Comparison of ENCODE assay signal across 9 mouse cellular contexts in genomic region chr9:106226151-106226682, GRCm38 (mm10). TPM values are rescaled to one million over a fixed set of nuclear protein-coding genes. Genes with fewer than 3 reads are reported as not detected.
A peak's percentile ranks its signal among the peaks of the same experiment; 100 is the strongest.
DNase-seq lines count a peak whose midpoint lies in the region; ATAC-seq lines count a peak whose summit lies in the region.
"Had no signal": no experiment of that assay in that cellular context is flagged by ENCODE, and none has a peak within 500 bp of the region (broad histone marks: within the 10 kb centered on the region; RNA-seq: fewer than 3 reads in every experiment).

No protein-coding gene starts in this region.

- peak overlapping the region; percentile 77 for H3K4me2 ChIP-seq in kidney, embryonic 15.5 days
- H3K4me2 ChIP-seq in stomach, embryonic 14.5 days (replicated peaks; ENCODE audit: low read depth, low read length) = peak overlapping the region; percentile 56

- H3K27ac ChIP-seq in kidney, embryonic 15.5 days = peak overlapping the region; percentile 64; the same call in 1 of the 2 replicates
- no peak overlapping the region for H3K27ac ChIP-seq in brown adipose tissue, adult 24 weeks (replicated peaks; ENCODE audit: low read depth, low read length)
- peak overlapping the region; percentile 73; the same call in 1 of the 2 replicates for H3K27ac ChIP-seq in stomach, embryonic 14.5 days (ENCODE audit: low read length)

- no peaks in the 10 kb centered on the region for H3K36me3 ChIP-seq in kidney, embryonic 15.5 days
- no peaks in the 10 kb centered on the region for H3K36me3 ChIP-seq in stomach, embryonic 14.5 days (ENCODE audit: control insufficient read depth, insufficient read depth, low read length)

- no peaks in the 10 kb centered on the region for H3K9me3 ChIP-seq in kidney, embryonic 15.5 days (replicated peaks)
- H3K9me3 ChIP-seq in stomach, embryonic 14.5 days (ENCODE audit: control insufficient read depth, low read depth, low read length) = no peaks in the 10 kb centered on the region

- peak; percentile 72 for ATAC-seq in kidney, embryonic 15.5 days (replicated peaks; ENCODE audit: low FRiP score)
- peak; percentile 31 for ATAC-seq in megakaryocyte, adult 5-6 weeks (ENCODE audit: poor library complexity, severe bottlenecking)
- ATAC-seq in stomach, embryonic 14.5 days (ENCODE audit: insufficient number of reproducible peaks, insufficient read depth, low FRiP score, low read depth) = peak; percentile 73; the same call in 1 of the 2 replicates
- ATAC-seq in monocyte, adult 5-6 weeks (replicated peaks; ENCODE audit: insufficient number of reproducible peaks, low FRiP score, low TSS enrichment, poor library complexity, severe bottlenecking) = no peak
- ATAC-seq: Patski had no signal

- peaks cover 20% of the 10 kb centered on the region for H3K27me3 ChIP-seq in kidney, embryonic 15.5 days
- no peaks in the 10 kb centered on the region for H3K27me3 ChIP-seq in stomach, embryonic 14.5 days (ENCODE audit: control insufficient read depth, insufficient read depth, low read length)
- H3K27me3 ChIP-seq: Patski had no signal

- no peak for DNase-seq in kidney, adult 18-20 months
- DNase-seq in heart, adult 9 months (ENCODE audit: low spot score in 2 of 2) = peak; percentile 54 to 64
- DNase-seq in kidney, postnatal 10 days = peak; percentile 65

- H3K4me1 ChIP-seq in kidney, embryonic 15.5 days = peaks cover 31% of the 10 kb centered on the region
- peaks cover 4% of the 10 kb centered on the region; the same call in 1 of the 2 replicates for H3K4me1 ChIP-seq in brown adipose tissue, adult 24 weeks (ENCODE audit: control insufficient read depth, insufficient read depth, insufficient read length, low read length)
- peaks cover 7% of the 10 kb centered on the region; the same call in 1 of the 2 replicates for H3K4me1 ChIP-seq in stomach, embryonic 14.5 days (ENCODE audit: control insufficient read depth, insufficient read depth, low read length)

- H3K9ac ChIP-seq in kidney, embryonic 15.5 days = 0 out of 2 replicates have a peak overlapping the region, but pooled peaks have one; percentile 21
- H3K9ac ChIP-seq in stomach, embryonic 14.5 days (replicated peaks; ENCODE audit: low read depth, low read length) = no peak overlapping the region; the same call in 1 of the 2 replicates

- H3K4me3 ChIP-seq in kidney, embryonic 15.5 days (replicated peaks) = peak overlapping the region; percentile 39
- H3K4me3 ChIP-seq in brown adipose tissue, adult 24 weeks (ENCODE audit: insufficient read depth, low read depth, low read length) = peak overlapping the region; percentile 11
- peak overlapping the region; percentile 24 for H3K4me3 ChIP-seq in stomach, embryonic 14.5 days (ENCODE audit: low read depth, low read length)

- WGBS in kidney, embryonic 15.5 days = 8% methylated on average over 34 of the region's 34 CpGs
- WGBS in stomach, embryonic 14.5 days = 4% methylated on average over 34 of the region's 34 CpGs

RNA-seq across cellular contexts. Expression of gene Tlr9, which starts 3.8 kb away (rescaled TPM):
- polyA plus RNA-seq in kidney, embryonic 15.5 days (2015; fragmentation: Nextera tagmentation; extraction: Ambion mirVana) = 0.09 TPM in 1 of 2 replicates, not detected in the other
- polyA plus RNA-seq in brown adipose tissue, adult 24 weeks (2012; ENCODE audit: insufficient read depth, insufficient read length, missing spikeins) = 0.48 and 0.88 TPM in 2 replicates
- total RNA-seq in megakaryocyte, adult 5-6 weeks (2015) = 47.5 and 51.3 TPM in 2 replicates
- total RNA-seq in megakaryocyte, adult 5-6 weeks (2017) = 7.4 and 10.9 TPM in 2 replicates
- 0.13 TPM in 1 of 2 replicates, not detected in the other for polyA plus RNA-seq in stomach, embryonic 14.5 days (2014; fragmentation: Nextera tagmentation; extraction: Ambion mirVana)
- total RNA-seq in monocyte, adult 5-6 weeks (2017) = 4.2 to 6.6 TPM (median 6.1 TPM) in 3 replicates

RNA-seq across cellular contexts. Expression of gene Alas1, which starts 22.2 kb away (rescaled TPM):
- polyA plus RNA-seq in kidney, embryonic 15.5 days (2015; fragmentation: Nextera tagmentation; extraction: Ambion mirVana) = 104 and 121 TPM in 2 replicates
- polyA plus RNA-seq in brown adipose tissue, adult 24 weeks (2012; ENCODE audit: insufficient read depth, insufficient read length, missing spikeins) = 452 and 504 TPM in 2 replicates
- total RNA-seq in megakaryocyte, adult 5-6 weeks (2015) = 84.6 and 91.1 TPM in 2 replicates
- total RNA-seq in megakaryocyte, adult 5-6 weeks (2017) = 110 and 116 TPM in 2 replicates
- 105 and 112 TPM in 2 replicates for polyA plus RNA-seq in stomach, embryonic 14.5 days (2014; fragmentation: Nextera tagmentation; extraction: Ambion mirVana)
- 26.0 to 28.0 TPM (median 27.3 TPM) in 3 replicates for total RNA-seq in monocyte, adult 5-6 weeks (2017)

RNA-seq across cellular contexts. Expression of gene Twf2, which starts 23.3 kb away (rescaled TPM):
- 67.0 and 73.4 TPM in 2 replicates for polyA plus RNA-seq in kidney, embryonic 15.5 days (2015; fragmentation: Nextera tagmentation; extraction: Ambion mirVana)
- polyA plus RNA-seq in brown adipose tissue, adult 24 weeks (2012; ENCODE audit: insufficient read depth, insufficient read length, missing spikeins) = 13.6 and 19.5 TPM in 2 replicates
- total RNA-seq in megakaryocyte, adult 5-6 weeks (2015) = 76.8 and 79.8 TPM in 2 replicates
- total RNA-seq in megakaryocyte, adult 5-6 weeks (2017) = 109 and 110 TPM in 2 replicates
- polyA plus RNA-seq in stomach, embryonic 14.5 days (2014; fragmentation: Nextera tagmentation; extraction: Ambion mirVana) = 67.7 and 69.3 TPM in 2 replicates
- total RNA-seq in monocyte, adult 5-6 weeks (2017) = 50.2 to 87.3 TPM (median 73.1 TPM) in 3 replicates

RNA-seq across cellular contexts. Expression of gene Ppm1m, which starts 26.7 kb away (rescaled TPM):
- 49.0 and 55.1 TPM in 2 replicates for polyA plus RNA-seq in kidney, embryonic 15.5 days (2015; fragmentation: Nextera tagmentation; extraction: Ambion mirVana)
- 104 and 137 TPM in 2 replicates for polyA plus RNA-seq in brown adipose tissue, adult 24 weeks (2012; ENCODE audit: insufficient read depth, insufficient read length, missing spikeins)
- total RNA-seq in megakaryocyte, adult 5-6 weeks (2015) = 42.3 and 52.2 TPM in 2 replicates
- total RNA-seq in megakaryocyte, adult 5-6 weeks (2017) = 46.4 and 49.6 TPM in 2 replicates
- polyA plus RNA-seq in stomach, embryonic 14.5 days (2014; fragmentation: Nextera tagmentation; extraction: Ambion mirVana) = 35.6 and 38.3 TPM in 2 replicates
- total RNA-seq in monocyte, adult 5-6 weeks (2017) = 30.2 to 33.6 TPM (median 31.1 TPM) in 3 replicates

RNA-seq across cellular contexts. Expression of gene Poc1a, which starts 54.6 kb away (rescaled TPM):
- polyA plus RNA-seq in kidney, embryonic 15.5 days (2015; fragmentation: Nextera tagmentation; extraction: Ambion mirVana) = 24.5 and 28.0 TPM in 2 replicates
- 9.4 and 12.7 TPM in 2 replicates for polyA plus RNA-seq in brown adipose tissue, adult 24 weeks (2012; ENCODE audit: insufficient read depth, insufficient read length, missing spikeins)
- 26.7 and 37.1 TPM in 2 replicates for total RNA-seq in megakaryocyte, adult 5-6 weeks (2015)
- 15.7 and 23.1 TPM in 2 replicates for total RNA-seq in megakaryocyte, adult 5-6 weeks (2017)
- 25.2 and 27.7 TPM in 2 replicates for polyA plus RNA-seq in stomach, embryonic 14.5 days (2014; fragmentation: Nextera tagmentation; extraction: Ambion mirVana)
- total RNA-seq in monocyte, adult 5-6 weeks (2017) = 0.38 to 2.4 TPM (median 0.85 TPM) in 3 replicates
